Mouse (Mus musculus) G1E-ER4 (cell line): Measurements from ENCODE around the gene Amy1. TPM values are rescaled to one million over a fixed set of nuclear protein-coding genes. Genes with fewer than 3 reads are reported as not detected.
"Not testable (repeated sequence)": the region's sequence is repeated elsewhere in the genome, so short reads cannot be mapped to it uniquely, and the experiment has no call there.

ENCODE experiments used
- GATA1 ChIP-seq: IDR thresholded peaks from one replicate; pipeline ENCODE4 v1.8.0; 2012; ENCODE audit warnings: low read length, inconsistent platforms
- polyA plus RNA-seq: library from polyadenylated mRNA; stranded (reverse); fragments of >175 nt; gene quantifications from 2 replicates; pipeline ENCODE4 v1.2.3, GENCODE M21; 2012

Amy1 gene
- 0.08 TPM in 1 of 2 replicates, not detected in the other for polyA plus RNA-seq

DNA sequence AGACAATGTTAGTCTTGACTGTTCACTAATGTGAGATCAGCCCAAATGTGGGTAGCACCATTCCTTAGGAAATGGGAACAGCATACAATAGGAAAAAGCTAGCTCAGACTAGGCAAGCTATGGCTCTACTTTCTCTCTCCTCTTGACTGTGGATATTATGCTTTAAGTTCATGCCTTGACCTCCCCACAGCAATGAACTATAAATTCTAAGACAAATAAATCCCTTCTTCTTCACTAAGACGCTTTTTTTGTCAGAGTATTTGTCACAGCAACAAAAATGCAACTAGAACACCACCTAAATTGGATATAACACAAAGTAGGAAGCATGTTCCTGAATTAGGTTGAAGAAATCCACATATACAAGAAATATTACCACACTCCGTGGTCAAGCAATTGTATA is at the start of gene Amy1:
Amy1 (minus strand) TSS at position 101 of the 400 bp plus-strand sequence.
- no peak for TF ChIP-seq GATA1

GRCm38 (mm10) chr3:113654335-113654734 is 47.8 kb upstream of the Amy1 start:
- TF ChIP-seq GATA1, result no peak

- no peak for TF ChIP-seq GATA1
These were observed 33.0 kb upstream of the Amy1 start for GRCm38 (mm10) chr3:113639545-113639944.

DNA sequence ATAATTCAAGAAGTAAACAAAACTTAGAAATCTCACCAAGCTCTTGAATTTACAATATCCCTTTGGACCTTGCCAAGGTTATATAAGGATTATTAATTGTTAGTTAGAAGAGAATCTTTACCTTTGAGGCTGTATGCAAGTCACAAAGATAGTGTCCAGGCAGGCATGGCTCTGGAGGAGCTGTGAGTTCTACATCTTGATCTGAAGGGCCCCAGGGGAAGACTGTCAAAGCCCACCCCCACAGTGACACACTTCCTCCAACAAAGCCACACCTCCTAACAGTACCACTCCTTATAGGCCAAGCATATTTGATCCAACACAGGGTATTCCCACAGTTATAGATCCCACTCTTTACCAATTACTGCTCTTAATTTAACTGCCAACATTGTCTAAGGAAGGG is 27.7 kb upstream of the Amy1 start:
- TF ChIP-seq GATA1, result no peak

DNA sequence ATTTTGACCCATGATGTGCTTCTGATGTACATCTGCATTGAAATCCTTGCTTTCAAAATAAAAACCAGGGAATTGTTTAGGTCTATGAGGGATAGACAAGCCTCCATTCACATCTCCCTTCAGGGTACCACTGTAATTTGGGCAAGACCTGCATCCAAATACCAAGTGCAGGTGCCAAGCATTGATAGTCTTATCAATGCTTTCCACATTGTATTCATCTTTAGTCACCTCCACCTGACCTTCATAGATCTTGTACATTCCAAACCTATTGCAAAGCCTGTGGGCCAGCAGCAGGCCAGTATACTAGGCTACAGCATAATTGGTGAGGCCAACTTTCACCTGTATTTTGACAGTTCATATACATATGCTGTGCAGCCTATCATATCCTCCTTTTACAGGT is 25.1 kb upstream of the Amy1 start:
- TF ChIP-seq GATA1, result no peak

DNA sequence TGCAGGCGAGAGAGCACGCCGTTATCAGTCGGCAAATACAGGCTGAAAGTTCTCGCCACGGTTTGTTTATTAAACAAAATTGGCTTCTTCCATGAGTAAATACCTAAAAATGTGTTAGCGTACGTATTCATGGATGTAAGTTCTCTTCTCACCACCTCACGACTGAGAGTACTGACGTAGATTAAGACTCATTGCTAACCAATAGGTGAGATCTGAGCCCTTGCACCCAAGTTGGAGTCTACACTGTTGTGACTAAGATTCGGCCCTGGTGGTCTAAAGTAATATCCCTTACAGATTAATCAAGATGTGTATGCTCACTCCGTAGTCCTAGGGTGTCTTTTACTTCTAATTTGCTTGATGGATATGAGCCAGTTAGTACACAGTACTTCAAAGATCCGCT is 24.1 kb upstream of the Amy1 start:
- no peak for TF ChIP-seq GATA1

- TF ChIP-seq GATA1, result no peak
These were observed 23.3 kb upstream of the Amy1 start, which contains the start of gene Rnpc3 for GRCm38 (mm10) chr3:113629606-113630359. Rnpc3 (minus strand) TSS chr3:113630149.

- TF ChIP-seq GATA1, result no peak
These were observed 15.7 kb downstream of the Amy1 start for GRCm38 (mm10) chr3:113590844-113591243.

GRCm38 (mm10) chr3:113574578-113574977 is 31.9 kb downstream of the Amy1 start:
- TF ChIP-seq GATA1, result no peak

GRCm38 (mm10) chr3:113574138-113574537 is 32.4 kb downstream of the Amy1 start:
- no peak for TF ChIP-seq GATA1

GRCm38 (mm10) chr3:113572158-113572557 is 34.3 kb downstream of the Amy1 start:
- TF ChIP-seq GATA1, result no peak

- no peak for TF ChIP-seq GATA1
These were observed 66.8 kb downstream of the Amy1 start for GRCm38 (mm10) chr3:113539692-113540091.

DNA sequence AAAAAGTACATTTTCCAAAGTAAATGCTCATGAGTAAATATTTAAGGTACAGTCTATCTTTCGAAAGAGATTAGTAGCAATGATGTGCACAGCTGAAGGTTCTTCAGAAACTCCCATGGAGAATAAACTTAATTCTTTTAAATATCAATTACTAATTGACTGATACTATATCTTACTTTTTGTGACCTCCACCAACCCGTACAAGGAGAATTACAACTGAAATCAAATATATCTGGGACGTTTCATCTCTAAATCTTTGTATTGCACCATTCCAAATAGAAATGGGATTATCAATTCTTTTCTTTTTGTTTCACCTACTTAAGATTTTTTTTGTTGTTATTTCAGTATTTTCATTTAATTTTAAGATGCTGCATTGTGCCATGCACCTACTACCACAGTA is 74.2 kb downstream of the Amy1 start, which contains the start of gene Amy2a1:
Amy2a1 (minus strand) TSS at position 101 of the 400 bp plus-strand sequence.
- not testable (repeated sequence) for TF ChIP-seq GATA1

Other genes with a start within 250 kb of the Amy1 start
- not detected in 2 replicates for gene Amy2a1, start 74.3 kb downstream of the Amy1 start, polyA plus RNA-seq
- 8.0 and 11.7 TPM in 2 replicates for gene Rnpc3, start 23.4 kb upstream of the Amy1 start, polyA plus RNA-seq